8 mouse cellular contexts compared by ENCODE assay signal in genomic region chr2:165884577-165885224, GRCm38 (mm10). TPM values are rescaled to one million over a fixed set of nuclear protein-coding genes. Genes with fewer than 3 reads are reported as not detected.
DNase-seq lines count a peak whose midpoint lies in the region.

No protein-coding gene starts in this region.

- H3K4me3 ChIP-seq in megakaryocyte, embryonic 14.5 days (replicated peaks): peak overlapping the region; percentile 93

- peaks cover 95% of the 10 kb centered on the region for H3K4me1 ChIP-seq in megakaryocyte, embryonic 14.5 days

- DNase-seq in adrenal gland, adult (ENCODE audit: inconsistent age in 2 of 2, low spot score in 1 of 2): peak; percentile 97 to 100
- peak; percentile 87 for DNase-seq in embryo, embryonic 10 days (ENCODE audit: low spot score)
- DNase-seq in gastrocnemius, postnatal 10 days: peak; percentile 84
- DNase-seq in induced T-regulatory cell, adult 2 months (ENCODE audit: low read depth): peak; percentile 98
- DNase-seq in left cerebral cortex, adult 9 months (ENCODE audit: low spot score in 2 of 2): peak; percentile 97 to 100
- DNase-seq in right cerebral cortex, adult 2 months (ENCODE audit: low spot score in 2 of 2): peak; percentile 99 to 100
- DNase-seq in urinary bladder, postnatal 10 days (ENCODE audit: low spot score): peak; percentile 72

- peaks cover 34% of the 10 kb centered on the region for H3K36me3 ChIP-seq in megakaryocyte, embryonic 14.5 days (replicated peaks; ENCODE audit: low read length)

- H3K27me3 ChIP-seq in megakaryocyte, embryonic 14.5 days (replicated peaks): no peaks in the 10 kb centered on the region

- no peaks in the 10 kb centered on the region for H3K9me3 ChIP-seq in megakaryocyte, embryonic 14.5 days

RNA-seq across cellular contexts. Expression of gene Zmynd8, which starts 14.1 kb away (rescaled TPM):
- 10 to 100 TPM; 29.6 to 30.4 TPM for total RNA-seq in gastrocnemius, postnatal 10 days (2021)
- 41.0 and 57.7 TPM in 2 replicates for polyA plus RNA-seq in megakaryocyte, embryonic 14.5 days (2012; ENCODE audit: insufficient read depth, low replicate concordance)

Comparison
In these comparisons a context has a peak if more than half of its experiments do, and no peak if none do; other contexts are left out.
1. Peak in every context shown above with its lines: DNase-seq and H3K4me3 ChIP-seq.